In genomic region chr2:107796930-107797329, GRCm38 (mm10) we compare ENCODE assay signal across 18 mouse cellular contexts.
"Had no signal": no experiment of that assay in that cellular context is flagged by ENCODE, and none has a peak within 500 bp of the region (broad histone marks: within the 10 kb centered on the region; RNA-seq: fewer than 3 reads in every experiment).

No protein-coding gene starts in this region.

- H3K27me3 ChIP-seq: midbrain, embryonic 12.5 days; neural tube, embryonic 13.5 days; neural tube, embryonic 15.5 days had no signal

- H3K9ac ChIP-seq: lung, embryonic 14.5 days; midbrain, embryonic 12.5 days; neural tube, embryonic 13.5 days; neural tube, embryonic 15.5 days had no signal

- H3K4me3 ChIP-seq: midbrain, embryonic 10.5 days; midbrain, embryonic 12.5 days; myocyte; neural tube, embryonic 13.5 days; neural tube, embryonic 15.5 days had no signal

- H3K36me3 ChIP-seq: midbrain, embryonic 10.5 days; midbrain, embryonic 12.5 days; neural tube, embryonic 13.5 days; neural tube, embryonic 15.5 days had no signal

- H3K27ac ChIP-seq: midbrain, embryonic 10.5 days; midbrain, embryonic 12.5 days; neural tube, embryonic 13.5 days; neural tube, embryonic 15.5 days had no signal

- DNase-seq: lung, embryonic 14.5 days; lung, postnatal 10 days; lung, postnatal 4 days; midbrain, embryonic 14.5 days; retina, postnatal 1 day; right cerebral cortex, adult 18-20 months; right cerebral cortex, postnatal 25 days; right cerebral cortex, postnatal 4 days; spleen, adult 18-20 months; thymus, adult 18-20 months; thymus, postnatal 14 days; thymus, postnatal 36 days had no signal

- H3K9me3 ChIP-seq: midbrain, embryonic 10.5 days; midbrain, embryonic 12.5 days; neural tube, embryonic 13.5 days; neural tube, embryonic 15.5 days had no signal

- ATAC-seq: midbrain, embryonic 16.5 days had no signal

- H3K4me1 ChIP-seq: midbrain, embryonic 10.5 days; midbrain, embryonic 12.5 days; neural tube, embryonic 13.5 days; neural tube, embryonic 15.5 days had no signal

- H3K4me2 ChIP-seq: lung, embryonic 14.5 days; midbrain, embryonic 12.5 days; neural tube, embryonic 13.5 days; neural tube, embryonic 15.5 days had no signal
